Mouse (Mus musculus) myocyte (in vitro differentiated cells): ENCODE measurements around the gene Esam. TPM values are rescaled to one million over a fixed set of nuclear protein-coding genes. Genes with fewer than 3 reads are reported as not detected.
A peak's percentile ranks its signal among the peaks of the same experiment; 100 is the strongest.

Experiments
- H3K27me3 ChIP-seq: one replicate; pipeline ENCODE4 v1.6.1; 2011; ENCODE audit not compliant: control insufficient read depth, insufficient read depth, insufficient read length
- H3K36me3 ChIP-seq: one replicate; pipeline ENCODE4 v1.6.1; 2011; ENCODE audit not compliant: control insufficient read depth, insufficient read depth
- H3K4me2 ChIP-seq: one replicate; pipeline ENCODE4 v1.6.1; 2011; ENCODE audit warnings: low read depth, control low read depth
- H3K4me3 ChIP-seq: one replicate; pipeline ENCODE4 v1.5.1; 2011; ENCODE audit warnings: mild to moderate bottlenecking, control low read depth, moderate library complexity
- H3K79me2 ChIP-seq: one replicate; pipeline ENCODE4 v1.6.1; 2011; ENCODE audit not compliant: control insufficient read depth, insufficient read depth
- H3ac ChIP-seq: one replicate; pipeline ENCODE4 v1.6.1; 2011; ENCODE audit not compliant: control insufficient read depth, insufficient read length
- CEBPB ChIP-seq: IDR thresholded peaks from 2 replicates; pipeline ENCODE4 v1.6.1; 2011; ENCODE audit warnings: mild to moderate bottlenecking, moderate library complexity; ENCODE audit not compliant: poor library complexity, insufficient read depth, severe bottlenecking
- E2F4 ChIP-seq: IDR thresholded peaks from one replicate; pipeline ENCODE4 v1.6.1; 2011; ENCODE audit warnings: mild to moderate bottlenecking, control low read depth, moderate library complexity; ENCODE audit not compliant: insufficient read depth
- MAX ChIP-seq: IDR thresholded peaks from one replicate; pipeline ENCODE4 v1.6.1; 2011; ENCODE audit warnings: low read depth, mild to moderate bottlenecking, control low read depth
- MYOD1 ChIP-seq, 3 experiments: IDR thresholded peaks; one replicate each; pipeline ENCODE4 v1.6.1; 2011; ENCODE audit warnings: control low read depth in 2 of 3, low read depth in 2 of 3, mild to moderate bottlenecking in 2 of 3, moderate library complexity in 1 of 3; ENCODE audit not compliant: insufficient read length in 2 of 3, control insufficient read depth in 1 of 3
- MYOG ChIP-seq, 3 experiments: IDR thresholded peaks; one replicate each; pipeline ENCODE4 v1.6.1; 2011; ENCODE audit warnings: control low read depth in 2 of 3, low read depth in 2 of 3, mild to moderate bottlenecking in 2 of 3; ENCODE audit not compliant: insufficient read length in 2 of 3, control insufficient read depth in 1 of 3, insufficient read depth in 1 of 3
- POLR2A ChIP-seq: IDR thresholded peaks from one replicate; pipeline ENCODE4 v1.6.1; 2011; ENCODE audit warnings: low read depth, mild to moderate bottlenecking, control low read depth, moderate library complexity; ENCODE audit not compliant: insufficient read length
- POLR2AphosphoS2 ChIP-seq: IDR thresholded peaks from one replicate; pipeline ENCODE4 v1.6.1; 2011; ENCODE audit warnings: low read depth, control low read depth; ENCODE audit not compliant: insufficient read length
- REST ChIP-seq: IDR thresholded peaks from one replicate; pipeline ENCODE4 v1.6.1; 2011; ENCODE audit warnings: mild to moderate bottlenecking, control low read depth, moderate library complexity; ENCODE audit not compliant: insufficient read depth, insufficient read length
- SRF ChIP-seq: IDR thresholded peaks from one replicate; pipeline ENCODE4 v1.6.1; 2011; ENCODE audit warnings: low read depth; ENCODE audit not compliant: control insufficient read depth, insufficient read length
- TCF12 ChIP-seq: IDR thresholded peaks from one replicate; pipeline ENCODE4 v1.6.1; 2011; ENCODE audit warnings: mild to moderate bottlenecking, control low read depth; ENCODE audit not compliant: poor library complexity, insufficient read depth, severe bottlenecking
- TCF3 ChIP-seq: IDR thresholded peaks from one replicate; pipeline ENCODE4 v1.6.1; 2011; ENCODE audit warnings: low read depth, control low read depth; ENCODE audit not compliant: insufficient read length
- USF1 ChIP-seq: IDR thresholded peaks from one replicate; pipeline ENCODE4 v1.6.1; 2011; ENCODE audit warnings: low read depth, mild to moderate bottlenecking, control low read depth, moderate library complexity
- polyA plus RNA-seq: library from polyadenylated mRNA; unstranded; fragments of >200 nt; fragmentation: generic; extraction: Trizol; gene quantifications from one replicate; pipeline ENCODE4 v1.2.1, GENCODE M21; 2012; ENCODE audit warnings: missing spikeins

The Esam gene
- polyA plus RNA-seq, 1 experiment = 0.04 TPM

- Histone ChIP-seq H3K79me2 (no peaks in the 10 kb centered on the region), H3K4me3 (no peak within 1 kb of the TSS), H3K36me3 (no peaks in the 10 kb centered on the region), H3K4me2 (peak within 1 kb of the TSS; percentile 5), H3K27me3 (peaks cover 5% of the 10 kb centered on the region), H3ac (no peak within 1 kb of the TSS)
- TF ChIP-seq CEBPB = no peak
- TF ChIP-seq USF1 = no peak
- TF ChIP-seq REST = no peak
- no peak for TF ChIP-seq POLR2AphosphoS2
- TF ChIP-seq TCF3 = no peak
- TF ChIP-seq TCF12 = no peak
- TF ChIP-seq MYOD1 (IDR thresholded peaks at IDR 0.05; ENCODE audit: control insufficient read depth in 1 of 3, insufficient read length in 2 of 3, low read depth in 2 of 3) = no peak
- TF ChIP-seq SRF = no peak
- no peak for TF ChIP-seq MYOG (IDR thresholded peaks at IDR 0.05; ENCODE audit: control insufficient read depth in 1 of 3, insufficient read depth in 1 of 3, insufficient read length in 2 of 3, low read depth in 2 of 3)
- no peak for TF ChIP-seq POLR2A
- no peak for TF ChIP-seq E2F4
- TF ChIP-seq MAX = no peak
Observed at GRCm38 (mm10) chr9:37554838-37555748, 27.2 kb downstream of the Esam start, which contains the start of gene Siae. Siae (plus strand) TSS chr9:37555698.

GRCm38 (mm10) chr9:37556366-37556765 is 28.5 kb downstream of the Esam start:
- no peak overlapping the region for H3K4me2 ChIP-seq
- no peaks in the 10 kb centered on the region for H3K36me3 ChIP-seq
- peaks cover 5% of the 10 kb centered on the region for H3K27me3 ChIP-seq
- H3K79me2 ChIP-seq = no peaks in the 10 kb centered on the region
- H3ac ChIP-seq = no peak overlapping the region
- TF ChIP-seq POLR2AphosphoS2 (no peak), POLR2A (no peak), E2F4 (no peak), REST (no peak), USF1 (no peak), SRF (no peak), TCF12 (no peak), MYOD1 (IDR thresholded peaks at IDR 0.05; ENCODE audit: control insufficient read depth in 1 of 3, insufficient read length in 2 of 3, low read depth in 2 of 3) (no peak), TCF3 (no peak), MAX (no peak), MYOG (IDR thresholded peaks at IDR 0.05; ENCODE audit: control insufficient read depth in 1 of 3, insufficient read depth in 1 of 3, insufficient read length in 2 of 3, low read depth in 2 of 3) (no peak), CEBPB (no peak)
- no peak overlapping the region for H3K4me3 ChIP-seq

GRCm38 (mm10) chr9:37560617-37561016 is 32.7 kb downstream of the Esam start:
- TF ChIP-seq E2F4 = no peak
- no peak for TF ChIP-seq MYOD1 (IDR thresholded peaks at IDR 0.05; ENCODE audit: control insufficient read depth in 1 of 3, insufficient read length in 2 of 3, low read depth in 2 of 3)
- no peak for TF ChIP-seq USF1
- TF ChIP-seq CEBPB = no peak
- TF ChIP-seq REST = no peak
- no peak for TF ChIP-seq SRF
- no peak for TF ChIP-seq MAX
- no peak for TF ChIP-seq TCF12
- TF ChIP-seq MYOG (IDR thresholded peaks at IDR 0.05; ENCODE audit: control insufficient read depth in 1 of 3, insufficient read depth in 1 of 3, insufficient read length in 2 of 3, low read depth in 2 of 3) = no peak
- Histone ChIP-seq H3K79me2 (no peaks in the 10 kb centered on the region), H3K27me3 (no peaks in the 10 kb centered on the region), H3ac (no peak overlapping the region), H3K36me3 (no peaks in the 10 kb centered on the region), H3K4me2 (no peak overlapping the region), H3K4me3 (no peak overlapping the region)

- Histone ChIP-seq H3ac (no peak overlapping the region), H3K4me3 (no peak overlapping the region), H3K36me3 (no peaks in the 10 kb centered on the region), H3K79me2 (no peaks in the 10 kb centered on the region), H3K4me2 (no peak overlapping the region), H3K27me3 (peaks cover 10% of the 10 kb centered on the region)
- TF ChIP-seq POLR2AphosphoS2 (no peak), TCF3 (no peak), MYOG (IDR thresholded peaks at IDR 0.05; ENCODE audit: control insufficient read depth in 1 of 3, insufficient read depth in 1 of 3, insufficient read length in 2 of 3, low read depth in 2 of 3) (no peak), USF1 (no peak), TCF12 (no peak), E2F4 (no peak), MYOD1 (IDR thresholded peaks at IDR 0.05; ENCODE audit: control insufficient read depth in 1 of 3, insufficient read length in 2 of 3, low read depth in 2 of 3) (no peak), CEBPB (no peak), SRF (no peak), MAX (no peak), REST (no peak), POLR2A (no peak)
Observed at GRCm38 (mm10) chr9:37563805-37564204, 35.9 kb downstream of the Esam start.
